Mouse (Mus musculus) layer of hippocampus, adult 2 months (tissue): Measurements from ENCODE around the gene Stap1. TPM values are rescaled to one million over a fixed set of nuclear protein-coding genes. Genes with fewer than 3 reads are reported as not detected.

ENCODE experiments used
- DNase-seq, 2 experiments: peaks; one replicate each; pipeline ENCODE4 v3.0.0; 2022; ENCODE audit warnings: low spot score in 2 of 2
- H3K27ac ChIP-seq: fragments of 200-600 bp; 2 replicates; pipeline ENCODE4 v1.8.1; 2022
- H3K4me3 ChIP-seq: fragments of 200-600 bp; 2 replicates; pipeline ENCODE4 v1.8.1; 2022; ENCODE audit warnings: mild to moderate bottlenecking
- CTCF ChIP-seq: fragments of 200-600 bp; conservative IDR thresholded peaks from 2 replicates; pipeline ENCODE4 v1.8.1; 2022; ENCODE audit warnings: antibody characterized with exemption, mild to moderate bottlenecking, moderate library complexity
- total RNA-seq, 2 experiments: library from RNA; stranded (reverse); gene quantifications; 2 replicates each; pipeline ENCODE4 v1.2.3; 2021

The Stap1 gene
- total RNA-seq, 2 experiments from 2014 or later = not detected

- Histone ChIP-seq H3K27ac (no peak overlapping the region), H3K4me3 (no peak overlapping the region)
- no peak for DNase-seq
- TF ChIP-seq CTCF = no peak
Measured at GRCm38 (mm10) chr5:86094754-86095153, 23.2 kb downstream of the Stap1 start.

- TF ChIP-seq CTCF = no peak
- no peak for DNase-seq
- Histone ChIP-seq H3K27ac (no peak overlapping the region), H3K4me3 (no peak overlapping the region)
Measured at GRCm38 (mm10) chr5:86098988-86099387, 27.4 kb downstream of the Stap1 start.

GRCm38 (mm10) chr5:86100621-86101020, 29.1 kb downstream of the Stap1 start:
- Histone ChIP-seq H3K4me3 (no peak overlapping the region), H3K27ac (no peak overlapping the region)
- no peak for TF ChIP-seq CTCF
- no peak for DNase-seq

- H3K4me3 ChIP-seq = no peak overlapping the region
- no peak for TF ChIP-seq CTCF
- H3K27ac ChIP-seq = no peak overlapping the region
- no peak for DNase-seq
Measured at GRCm38 (mm10) chr5:86102176-86102575, 30.6 kb downstream of the Stap1 start.

GRCm38 (mm10) chr5:86106610-86107009, 35.1 kb downstream of the Stap1 start:
- Histone ChIP-seq H3K27ac (no peak overlapping the region), H3K4me3 (no peak overlapping the region)
- no peak for TF ChIP-seq CTCF
- DNase-seq = no peak

- no peak for TF ChIP-seq CTCF
- H3K27ac ChIP-seq = no peak overlapping the region
- no peak for DNase-seq
- no peak overlapping the region for H3K4me3 ChIP-seq
Measured at GRCm38 (mm10) chr5:86111074-86111473, 39.5 kb downstream of the Stap1 start.

- Histone ChIP-seq H3K27ac (no peak overlapping the region), H3K4me3 (no peak overlapping the region)
- no peak for DNase-seq
- no peak for TF ChIP-seq CTCF
Measured at GRCm38 (mm10) chr5:86113037-86113436, 41.5 kb downstream of the Stap1 start.

- DNase-seq = no peak
- H3K27ac ChIP-seq = no peak overlapping the region
- no peak for TF ChIP-seq CTCF
- H3K4me3 ChIP-seq = no peak overlapping the region
Measured at GRCm38 (mm10) chr5:86113997-86114396, 42.5 kb downstream of the Stap1 start.

GRCm38 (mm10) chr5:86118457-86119094, 47.0 kb downstream of the Stap1 start:
- TF ChIP-seq CTCF = no peak
- no peak for DNase-seq
- Histone ChIP-seq H3K4me3 (no peak overlapping the region), H3K27ac (no peak overlapping the region)

- Histone ChIP-seq H3K4me3 (no peak overlapping the region), H3K27ac (no peak overlapping the region)
- TF ChIP-seq CTCF = no peak
- no peak for DNase-seq
Measured at GRCm38 (mm10) chr5:86128749-86129148, 57.2 kb downstream of the Stap1 start.

GRCm38 (mm10) chr5:86129828-86130227, 58.3 kb downstream of the Stap1 start:
- TF ChIP-seq CTCF = no peak
- DNase-seq = no peak
- H3K4me3 ChIP-seq = no peak overlapping the region
- H3K27ac ChIP-seq = no peak overlapping the region

Other genes starting within 250 kb of the Stap1 start
- 10 to 100 TPM; 22.6 to 23.0 TPM for gene Cenpc1, start 6.2 kb upstream of the Stap1 start, total RNA-seq
- gene Uba6, start 101.1 kb downstream of the Stap1 start, total RNA-seq = 10 to 100 TPM; 19.1 to 20.8 TPM
- not detected for gene Gnrhr, start 126.2 kb downstream of the Stap1 start, total RNA-seq
- not detected for gene Tmprss11c, start 217.6 kb downstream of the Stap1 start, total RNA-seq